Mouse (Mus musculus) lung, postnatal 0 days (tissue): ENCODE results near the gene C1s2.

ENCODE experiments used
- CTCF ChIP-seq: IDR thresholded peaks from 2 replicates; pipeline ENCODE4 v1.5.1; 2016; ENCODE audit warnings: antibody characterized with exemption, mild to moderate bottlenecking
- EP300 ChIP-seq: IDR thresholded peaks from 2 replicates; pipeline ENCODE4 v1.6.1; 2016; ENCODE audit warnings: antibody characterized with exemption, mild to moderate bottlenecking, control low read depth

- no peak for TF ChIP-seq CTCF
- no peak for TF ChIP-seq EP300
Observed at GRCm38 (mm10) chr6:124625612-124626011, 10.3 kb downstream of the C1s2 start.
